Mouse (Mus musculus): ENCODE data around the gene Mpg.

DNA sequence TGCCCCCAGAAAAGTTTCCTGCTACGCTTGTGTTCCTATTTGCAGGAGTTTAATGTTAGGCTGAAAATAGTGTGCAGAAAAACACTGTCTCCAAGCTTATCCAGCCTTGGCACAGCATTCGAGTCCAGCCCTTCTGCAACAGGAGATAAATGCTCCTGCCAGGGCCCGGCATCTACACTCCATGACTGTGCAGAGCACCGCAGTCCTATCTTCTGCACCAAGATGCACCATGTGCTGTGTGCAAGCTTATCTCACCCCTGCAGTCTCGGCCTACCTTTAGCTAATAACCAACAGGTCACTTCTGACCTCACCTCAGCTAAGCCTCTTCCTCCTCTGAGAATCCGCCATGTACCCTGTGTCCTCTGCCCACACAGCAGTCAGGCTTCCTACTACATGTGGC is 19.3 kb downstream of the Mpg start:
- no peak for TF ChIP-seq CTCF (IDR thresholded peaks at IDR 0.05; ENCODE audit: low read depth)
- TF ChIP-seq EP300 (IDR thresholded peaks at IDR 0.05; ENCODE audit: low read depth) = no peak
